Mouse (Mus musculus) frontal cortex, adult (tissue): ENCODE results near the gene Dhcr24.

Experiments used
- ATAC-seq: cut with Nextera tagmentation; 2 replicates; pipeline ENCODE4 v1.9.2; 2017; ENCODE audit warnings: mild to moderate bottlenecking, moderate library complexity, mixed read lengths; ENCODE audit not compliant: low TSS enrichment

The Dhcr24 gene

GRCm38 (mm10) chr4:106560846-106561781 is at the start of gene Dhcr24:
Gene Dhcr24, plus strand, starts transcription at chr4:106561038.
- ATAC-seq: peak; percentile 92

- peak; percentile 84 for ATAC-seq
Observed at GRCm38 (mm10) chr4:106514606-106515005, 46.2 kb upstream of the Dhcr24 start.

- no peak for ATAC-seq
Observed at GRCm38 (mm10) chr4:106522547-106522946, 38.3 kb upstream of the Dhcr24 start.

DNA sequence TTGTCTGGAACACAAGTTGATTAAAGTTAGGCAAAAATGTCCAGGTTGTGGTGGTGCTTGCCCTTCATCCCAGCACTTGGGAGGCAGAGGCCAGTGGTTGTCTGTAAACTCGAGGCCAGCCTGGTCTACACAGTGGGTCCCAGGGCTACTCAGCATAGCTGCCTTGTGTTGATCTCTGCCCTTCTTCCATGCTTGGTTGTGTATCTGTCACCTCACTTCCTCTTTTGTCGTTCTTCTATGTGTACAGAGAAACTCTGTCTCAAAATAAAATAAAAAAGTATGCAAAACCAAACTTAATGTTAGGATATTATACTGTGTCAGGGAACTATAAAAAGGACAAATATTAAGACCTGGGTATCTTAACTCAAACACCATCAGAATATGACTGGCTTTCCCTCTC is 36.7 kb upstream of the Dhcr24 start:
- no peak for ATAC-seq

GRCm38 (mm10) chr4:106525001-106525400 is 35.8 kb upstream of the Dhcr24 start:
- ATAC-seq: no peak

DNA sequence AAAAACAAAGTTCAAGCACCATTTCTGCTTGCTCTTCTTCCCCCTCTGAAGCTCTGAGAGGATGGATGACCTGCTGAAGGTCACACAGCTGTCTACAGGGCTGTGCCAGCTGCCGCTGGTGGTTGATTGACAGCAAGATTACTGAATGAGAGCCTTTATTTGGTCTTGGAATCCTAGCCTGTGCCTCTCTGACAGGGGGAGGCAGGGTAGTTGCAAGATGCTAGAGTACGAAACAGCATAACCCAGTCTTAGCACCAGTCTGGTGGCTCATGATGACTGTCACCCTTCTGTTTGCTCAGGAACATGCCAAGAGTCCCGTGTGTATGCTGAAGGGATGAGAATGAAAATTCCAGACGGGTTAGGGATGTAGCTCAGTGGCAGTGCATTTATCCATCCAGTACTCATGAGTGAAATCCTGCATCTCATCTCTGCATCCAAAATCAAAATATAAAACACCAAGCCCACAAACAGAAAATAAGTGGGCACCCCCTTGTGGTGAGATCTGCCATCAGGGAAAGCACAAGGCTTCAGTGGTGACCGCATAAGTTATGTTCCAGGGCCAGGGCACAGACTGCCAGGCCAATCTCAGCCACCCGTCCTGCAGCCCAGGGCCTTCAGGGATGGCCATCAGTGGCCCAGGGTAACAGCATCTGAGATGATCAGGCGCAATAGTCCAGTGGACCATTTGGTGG is 32.8 kb upstream of the Dhcr24 start:
- peak; percentile 41 for ATAC-seq

- peak; percentile 83 for ATAC-seq
Observed at GRCm38 (mm10) chr4:106529375-106530112, 31.3 kb upstream of the Dhcr24 start.

GRCm38 (mm10) chr4:106530113-106530482 is 30.7 kb upstream of the Dhcr24 start:
- ATAC-seq: no peak

- 0 out of 2 replicates have a peak, but pooled peaks have one; percentile 30 for ATAC-seq
Observed at GRCm38 (mm10) chr4:106533421-106534080, 27.3 kb upstream of the Dhcr24 start.

GRCm38 (mm10) chr4:106534256-106534655 is 26.6 kb upstream of the Dhcr24 start:
- ATAC-seq: no peak

DNA sequence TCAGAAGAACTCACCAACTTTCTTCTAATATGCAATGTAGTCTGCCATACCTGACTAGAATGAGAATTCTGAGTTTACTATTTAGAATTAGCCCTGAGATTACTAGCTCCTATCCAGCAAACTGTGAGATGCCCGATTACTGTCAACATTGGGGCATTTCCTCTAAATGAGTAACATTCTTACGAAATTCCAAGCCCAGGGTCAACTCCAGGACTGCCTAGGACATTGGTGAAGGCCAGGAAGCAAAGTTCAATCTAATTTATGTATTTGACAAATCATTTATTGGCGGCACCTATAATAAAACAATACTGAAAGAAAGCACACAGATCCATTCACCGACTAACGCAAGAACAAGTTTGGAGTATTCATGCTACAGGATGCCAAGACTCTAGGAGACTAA is 21.1 kb upstream of the Dhcr24 start:
- ATAC-seq: no peak

GRCm38 (mm10) chr4:106541491-106541890 is 19.3 kb upstream of the Dhcr24 start:
- no peak for ATAC-seq

- ATAC-seq: no peak
Observed at GRCm38 (mm10) chr4:106542211-106542610, 18.6 kb upstream of the Dhcr24 start.

GRCm38 (mm10) chr4:106545817-106546373 is 14.9 kb upstream of the Dhcr24 start:
- ATAC-seq: no peak

DNA sequence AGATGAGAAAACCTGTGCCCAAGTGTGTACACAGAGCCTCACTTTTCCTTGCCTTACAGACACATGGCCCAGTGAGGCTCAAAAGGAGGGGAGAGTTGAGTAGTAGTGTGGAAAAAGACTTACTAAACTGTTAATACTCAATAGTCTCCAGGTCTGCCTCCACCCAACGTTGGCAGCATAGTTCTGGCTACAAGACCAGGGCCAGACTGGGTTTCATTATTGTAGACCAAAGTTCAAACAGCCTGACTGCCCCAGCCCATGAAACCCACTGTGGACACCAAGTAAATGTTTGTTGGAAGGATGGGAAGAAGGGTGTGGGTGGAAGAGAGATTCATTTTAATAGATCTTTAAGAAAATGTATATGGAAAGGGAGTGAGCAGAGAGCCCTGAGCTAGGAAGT is 13.9 kb upstream of the Dhcr24 start:
- no peak for ATAC-seq

DNA sequence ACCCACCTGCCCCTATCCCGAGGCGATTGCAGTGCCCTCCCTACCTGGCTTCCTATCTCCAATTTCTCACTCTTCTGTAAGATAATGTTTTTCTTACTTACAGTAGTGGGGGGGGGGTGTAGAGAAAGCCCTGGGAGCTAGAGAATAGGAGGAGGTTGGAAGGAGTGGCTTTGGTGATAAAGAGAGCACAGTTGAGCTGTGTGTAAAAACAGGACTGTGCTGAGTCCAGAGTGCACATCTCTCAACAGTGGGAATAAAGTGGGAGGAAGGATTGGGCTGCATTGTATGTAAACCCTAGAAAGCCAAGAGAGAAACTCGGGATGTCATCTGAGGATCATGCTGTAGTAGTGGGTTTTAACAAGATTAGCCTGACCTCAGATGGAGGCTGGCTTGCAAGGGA is 12.7 kb upstream of the Dhcr24 start:
- ATAC-seq: no peak

DNA sequence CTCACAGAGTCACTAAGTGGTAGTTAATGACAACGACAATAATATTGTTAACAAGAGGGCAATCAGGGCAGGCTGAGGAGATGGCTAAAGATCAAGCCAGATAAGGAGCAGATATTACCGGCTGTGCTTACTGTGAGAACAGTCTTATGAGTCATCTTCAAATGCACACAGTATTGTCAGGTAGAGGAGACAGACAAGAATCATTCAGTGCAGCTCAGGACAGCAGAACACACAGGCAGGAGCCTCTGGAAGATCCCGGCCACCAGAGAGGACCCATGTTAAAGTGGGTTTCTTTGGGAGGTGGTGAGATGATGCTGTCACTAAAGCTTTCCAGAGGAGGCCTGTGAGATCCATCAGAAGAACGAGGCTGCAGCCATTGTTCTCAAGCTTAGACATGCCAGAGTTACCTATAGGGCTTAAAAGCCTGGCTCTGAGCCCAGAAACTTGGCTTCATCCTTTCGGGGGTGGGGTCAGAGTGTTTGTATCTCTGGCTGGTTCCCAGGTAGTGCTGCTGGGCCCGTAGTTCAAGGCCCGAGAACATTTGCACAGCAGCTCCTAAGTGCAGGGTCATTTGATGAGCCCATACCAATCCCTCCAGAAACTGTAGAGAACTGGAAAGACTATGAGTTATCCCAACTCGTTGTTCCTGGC is 10.2 kb upstream of the Dhcr24 start:
- no peak; the same call in 1 of the 2 replicates for ATAC-seq

- ATAC-seq: no peak
Observed at GRCm38 (mm10) chr4:106557262-106557661, 3.6 kb upstream of the Dhcr24 start.

DNA sequence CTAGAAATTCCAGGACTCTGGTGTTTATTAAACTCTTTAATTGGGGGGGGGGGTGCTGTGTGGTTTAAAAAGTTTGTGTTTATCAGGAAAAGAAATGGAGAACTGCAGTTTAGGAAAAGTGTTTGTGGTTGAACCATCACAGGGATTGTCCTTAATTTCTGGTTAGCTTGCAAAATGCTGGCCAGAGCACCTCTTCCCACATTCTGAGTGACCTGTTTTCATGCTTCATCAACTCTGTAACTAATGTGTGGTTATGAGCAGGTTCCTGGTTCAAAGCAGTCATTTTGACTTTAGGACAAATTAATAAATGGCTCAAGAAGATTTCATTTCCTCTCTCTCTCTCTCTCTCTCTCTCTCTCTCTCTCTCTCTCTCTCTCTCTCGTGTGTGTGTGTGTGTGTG is 2.9 kb upstream of the Dhcr24 start:
- ATAC-seq: no peak

DNA sequence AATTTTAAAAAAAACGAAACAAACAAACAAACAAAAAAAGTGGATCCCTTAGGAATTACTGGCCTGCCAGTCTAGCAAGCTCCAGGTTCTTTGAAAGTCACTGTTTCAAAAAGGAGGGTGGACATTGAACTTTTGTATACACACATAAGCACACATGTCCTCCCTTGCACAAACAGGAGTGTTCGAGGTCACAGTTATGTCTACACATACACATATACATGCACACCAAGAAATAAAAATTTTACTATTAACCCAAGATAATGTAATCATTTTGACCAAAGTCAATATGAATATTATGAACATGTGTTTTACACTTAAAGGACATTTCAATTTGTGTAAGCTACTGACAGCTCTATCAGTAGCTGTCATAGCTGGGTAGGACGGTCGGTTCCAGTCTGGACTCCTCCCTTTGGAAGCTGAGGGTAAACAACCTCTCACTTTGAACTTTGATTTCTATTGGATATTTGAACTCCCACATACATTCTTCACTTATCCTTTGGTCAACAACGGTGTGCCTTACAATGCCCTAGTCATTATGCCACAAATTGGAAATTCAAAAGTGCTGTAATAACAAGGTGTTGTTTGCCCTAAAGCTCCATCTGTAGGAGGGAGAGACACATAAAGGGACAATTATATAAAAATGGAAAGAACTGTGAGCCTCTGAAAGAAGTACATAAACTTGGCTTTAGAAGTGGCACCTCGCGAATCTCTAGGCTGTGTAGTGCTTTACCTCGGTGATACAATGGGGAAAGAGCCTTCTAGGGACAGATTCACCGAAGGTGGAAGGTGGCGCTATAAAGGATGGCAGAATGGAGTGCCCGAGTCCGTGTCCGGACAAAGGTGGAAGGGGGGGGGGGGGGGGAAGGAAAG is 1.3 kb upstream of the Dhcr24 start:
- ATAC-seq: no peak
